Mouse (Mus musculus) G1E (cell line): ENCODE measurements around the gene Srp14. TPM values are rescaled to one million over a fixed set of nuclear protein-coding genes. Genes with fewer than 3 reads are reported as not detected.

ENCODE experiments used
- ATAC-seq: 2 replicates; pipeline ENCODE4 v1.8.0; 2016; ENCODE audit warnings: mild to moderate bottlenecking; ENCODE audit not compliant: insufficient number of reproducible peaks, poor library complexity, low FRiP score, severe bottlenecking; ENCODE audit errors: extremely low read depth
- DNase-seq: peaks from one replicate; pipeline ENCODE4 v3.0.0; 2012; ENCODE audit warnings: low spot score
- H3K27me3 ChIP-seq: 2 replicates; pipeline ENCODE4 v1.6.1; 2012; ENCODE audit warnings: mild to moderate bottlenecking, low read length, inconsistent platforms; ENCODE audit not compliant: insufficient read depth
- H3K36me3 ChIP-seq: replicated peaks from 2 replicates; pipeline ENCODE3; 2012; ENCODE audit warnings: mild to moderate bottlenecking, inconsistent platforms
- H3K4me1 ChIP-seq: 2 replicates; pipeline ENCODE4 v1.6.1; 2012; ENCODE audit warnings: low read depth, low read length, inconsistent platforms, mixed read lengths; ENCODE audit not compliant: insufficient read depth
- H3K4me3 ChIP-seq: 2 replicates; pipeline ENCODE4 v1.5.1; 2012; ENCODE audit warnings: low read depth, mild to moderate bottlenecking, inconsistent platforms, low read length, moderate library complexity, mixed read lengths
- H3K9me3 ChIP-seq: replicated peaks from 2 replicates; pipeline ENCODE4 v1.6.1; 2012; ENCODE audit warnings: inconsistent platforms
- CTCF ChIP-seq: IDR thresholded peaks from 2 replicates; pipeline ENCODE4 v1.5.1; 2012; ENCODE audit warnings: low read depth, low read length, inconsistent platforms, mixed read lengths
- GATA1 ChIP-seq: IDR thresholded peaks from 2 replicates; pipeline ENCODE4 v1.6.1; 2012; ENCODE audit warnings: borderline replicate concordance, low read length, inconsistent platforms, mixed read lengths
- GATA2 ChIP-seq: IDR thresholded peaks from 2 replicates; pipeline ENCODE4 v1.6.1; 2012; ENCODE audit warnings: low read depth, low read length, inconsistent platforms, borderline replicate concordance
- POLR2AphosphoS5 ChIP-seq: IDR thresholded peaks from 2 replicates; pipeline ENCODE4 v1.6.1; 2012; ENCODE audit warnings: low read depth, low read length, inconsistent platforms; ENCODE audit not compliant: insufficient replicate concordance
- TAL1 ChIP-seq: conservative IDR thresholded peaks from 2 replicates; pipeline ENCODE4 v1.6.1; 2012; ENCODE audit warnings: low read depth, low read length, inconsistent platforms, mixed read lengths
- polyA plus RNA-seq: library from polyadenylated mRNA; stranded (reverse); fragments of >175 nt; gene quantifications from 2 replicates; pipeline ENCODE4 v1.2.3, GENCODE M21; 2012
- total RNA-seq, 2 experiments: library from RNA; stranded (forward) in 1 of 2; stranded (reverse) in 1 of 2; fragments of 200-1000 nt in 1 of 2; fragments of >200 nt in 1 of 2; fragmentation: Nextera tagmentation in 1 of 2; gene quantifications; 2 replicates each; pipeline ENCODE4 v1.2.3; 2014 to 2017

Gene Srp14
- total RNA-seq (2014; fragmentation: Nextera tagmentation) (107 and 121 TPM in 2 replicates), total RNA-seq (2017) (303 and 317 TPM in 2 replicates), polyA plus RNA-seq (69.1 and 110 TPM in 2 replicates)

- ATAC-seq (peak; percentile 95), DNase-seq (peak; percentile 96)
- Histone ChIP-seq H3K27me3 (peaks cover 8% of the 10 kb centered on the region), H3K4me1 (peaks cover 25% of the 10 kb centered on the region), H3K4me3 (peak within 1 kb of the TSS; percentile 89), H3K36me3 (peaks cover 30% of the 10 kb centered on the region), H3K9me3 (no peaks in the 10 kb centered on the region)
- TF ChIP-seq POLR2AphosphoS5: no peak
Observed at GRCm38 (mm10) chr2:118479550-118479909, at the start of gene Srp14. Srp14 (minus strand) TSS chr2:118479711.

- no peak for DNase-seq
- TF ChIP-seq GATA2: no peak
- no peak for TF ChIP-seq GATA1
- no peak for TF ChIP-seq TAL1
- TF ChIP-seq POLR2AphosphoS5: no peak
- no peak for TF ChIP-seq CTCF
- no peaks in the 10 kb centered on the region for H3K9me3 ChIP-seq
- no peak for ATAC-seq
- H3K4me1 ChIP-seq: no peaks in the 10 kb centered on the region
- H3K4me3 ChIP-seq: no peak overlapping the region
- H3K27me3 ChIP-seq: peaks cover 28% of the 10 kb centered on the region
- no peaks in the 10 kb centered on the region for H3K36me3 ChIP-seq
Observed at GRCm38 (mm10) chr2:118526545-118526944, 47.0 kb upstream of the Srp14 start.

- TF ChIP-seq GATA2 (no peak), POLR2AphosphoS5 (no peak), TAL1 (no peak), GATA1 (no peak), CTCF (no peak)
- Histone ChIP-seq H3K4me1 (no peaks in the 10 kb centered on the region), H3K27me3 (peaks cover 31% of the 10 kb centered on the region), H3K36me3 (no peaks in the 10 kb centered on the region), H3K9me3 (no peaks in the 10 kb centered on the region), H3K4me3 (no peak overlapping the region)
- no peak for DNase-seq
- no peak for ATAC-seq
Observed at GRCm38 (mm10) chr2:118524811-118525210, 45.3 kb upstream of the Srp14 start.

GRCm38 (mm10) chr2:118523163-118523730 lies 43.7 kb upstream of the Srp14 start:
- Histone ChIP-seq H3K27me3 (peaks cover 21% of the 10 kb centered on the region), H3K9me3 (no peaks in the 10 kb centered on the region), H3K4me1 (no peaks in the 10 kb centered on the region), H3K36me3 (no peaks in the 10 kb centered on the region), H3K4me3 (no peak overlapping the region)
- no peak for ATAC-seq
- DNase-seq: no peak
- no peak for TF ChIP-seq GATA2
- no peak for TF ChIP-seq POLR2AphosphoS5

- H3K9me3 ChIP-seq: no peaks in the 10 kb centered on the region
- TF ChIP-seq GATA2 (no peak), GATA1 (no peak), CTCF (no peak), POLR2AphosphoS5 (no peak), TAL1 (no peak)
- H3K4me1 ChIP-seq: no peaks in the 10 kb centered on the region
- ATAC-seq: no peak
- H3K27me3 ChIP-seq: peaks cover 22% of the 10 kb centered on the region
- no peak for DNase-seq
- H3K4me3 ChIP-seq: no peak overlapping the region
- no peaks in the 10 kb centered on the region for H3K36me3 ChIP-seq
Observed at GRCm38 (mm10) chr2:118522265-118522664, 42.8 kb upstream of the Srp14 start.

DNA sequence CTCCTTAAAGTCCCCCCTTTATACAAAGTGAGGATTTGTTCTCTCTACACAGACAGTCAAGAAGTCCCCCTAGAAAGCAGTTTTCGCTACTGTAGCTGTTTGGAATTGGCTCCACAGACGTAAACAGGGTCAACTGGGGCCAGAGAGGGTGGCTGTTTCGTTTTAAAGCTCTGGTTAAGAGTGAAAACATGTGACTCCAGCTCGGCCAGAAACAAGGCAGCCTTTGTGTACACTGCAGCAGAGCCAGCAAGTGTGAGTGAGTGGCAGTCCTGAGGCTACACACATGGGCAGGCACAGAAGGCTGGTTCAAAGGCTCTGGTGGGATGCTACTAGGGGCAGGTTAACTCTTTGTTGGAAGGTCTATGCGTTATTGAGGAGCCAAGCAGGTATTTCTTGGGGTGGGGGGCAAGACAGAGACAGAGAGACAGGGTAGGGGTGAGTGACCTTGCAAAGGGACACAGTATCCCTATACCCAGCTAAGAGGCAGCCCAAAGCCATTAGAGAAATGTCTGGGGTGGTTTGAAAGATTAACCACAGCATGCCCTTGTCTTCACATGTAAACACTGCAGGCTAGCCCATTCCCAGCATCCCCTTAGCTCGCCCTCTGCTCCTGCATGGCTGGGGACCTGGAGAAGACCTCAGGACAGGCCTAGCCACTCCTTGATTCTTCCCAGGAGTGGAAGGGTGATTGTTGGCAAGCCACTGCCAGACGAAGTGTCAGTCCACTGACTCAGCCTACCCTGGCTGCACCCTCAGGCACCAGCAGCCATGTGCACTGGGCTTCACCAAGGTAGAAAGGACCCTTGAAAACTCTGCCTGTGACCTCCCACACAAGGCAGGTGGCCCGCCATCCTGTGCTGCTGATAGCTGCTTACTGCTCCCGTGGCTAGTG lies 40.8 kb upstream of the Srp14 start:
- TF ChIP-seq GATA2 (no peak), CTCF (no peak), POLR2AphosphoS5 (no peak), TAL1 (no peak), GATA1 (no peak)
- H3K36me3 ChIP-seq: no peaks in the 10 kb centered on the region
- H3K4me1 ChIP-seq: no peaks in the 10 kb centered on the region
- no peak for DNase-seq
- ATAC-seq: no peak
- H3K4me3 ChIP-seq: no peak overlapping the region
- peaks cover 22% of the 10 kb centered on the region for H3K27me3 ChIP-seq
- H3K9me3 ChIP-seq: no peaks in the 10 kb centered on the region
